Mouse (Mus musculus) olfactory bulb, adult 2 months (tissue): ENCODE results near the gene Dpp6.

Source experiments
- CTCF ChIP-seq: fragments of 200-500 bp; IDR thresholded peaks from 2 replicates; pipeline ENCODE4 v1.5.1; 2012; ENCODE audit warnings: low read depth, mild to moderate bottlenecking, low read length, moderate library complexity; ENCODE audit not compliant: insufficient read depth
- POLR2A ChIP-seq: fragments of 200-500 bp; IDR thresholded peaks from 2 replicates; pipeline ENCODE4 v1.6.1; 2012; ENCODE audit warnings: mild to moderate bottlenecking, low read depth, low read length, moderate library complexity; ENCODE audit not compliant: insufficient read depth

DNA sequence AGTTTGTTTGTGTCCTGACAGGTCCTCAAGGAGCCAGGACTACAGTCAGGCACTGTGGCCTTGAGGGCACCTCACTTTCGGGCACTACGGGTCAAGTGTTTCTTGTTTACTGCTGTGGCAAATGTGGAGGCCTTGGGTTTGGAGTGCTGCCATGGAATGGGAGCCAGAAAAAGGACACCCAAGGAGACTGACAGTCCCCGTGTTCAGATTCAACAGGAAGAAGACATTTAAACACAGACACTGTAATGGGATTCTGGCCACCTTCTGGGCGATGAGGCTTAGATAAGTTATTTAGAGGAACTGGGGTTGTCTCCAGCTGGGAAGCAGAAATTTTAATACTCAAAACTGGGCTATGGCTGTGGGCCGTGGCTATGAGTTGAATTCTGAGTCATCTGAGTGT lies 913.7 kb downstream of the Dpp6 start:
- TF ChIP-seq POLR2A (no peak), CTCF (no peak)
